Mouse (Mus musculus) NIH3T3 (cell line): ENCODE data around the gene Gpbp1.
A peak's percentile ranks its signal among the peaks of the same experiment; 100 is the strongest.

Experiments
- DNase-seq: peaks from one replicate; pipeline ENCODE4 v3.0.0-alpha.2; 2012; ENCODE audit warnings: low read depth

Gpbp1 gene

DNA sequence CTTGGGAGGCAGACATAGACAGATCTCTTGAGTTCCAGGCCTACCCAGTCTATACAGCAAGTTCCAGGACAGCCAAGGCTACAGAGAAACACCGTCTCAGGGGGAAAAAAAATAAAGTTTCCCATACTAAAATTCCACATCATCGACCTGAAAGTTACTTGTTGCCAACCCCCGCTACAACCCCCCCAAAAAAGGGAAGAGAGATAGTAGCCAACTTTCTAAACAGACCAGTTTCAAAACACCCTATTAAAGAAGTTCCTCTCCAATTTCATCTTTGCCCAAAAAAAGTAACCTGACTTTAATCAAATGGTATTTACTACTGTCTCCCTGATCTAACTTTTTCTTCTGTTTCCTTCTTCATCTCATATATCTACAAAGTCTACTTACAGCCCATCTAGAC lies 22.6 kb downstream of the Gpbp1 start:
- DNase-seq, result no peak

DNA sequence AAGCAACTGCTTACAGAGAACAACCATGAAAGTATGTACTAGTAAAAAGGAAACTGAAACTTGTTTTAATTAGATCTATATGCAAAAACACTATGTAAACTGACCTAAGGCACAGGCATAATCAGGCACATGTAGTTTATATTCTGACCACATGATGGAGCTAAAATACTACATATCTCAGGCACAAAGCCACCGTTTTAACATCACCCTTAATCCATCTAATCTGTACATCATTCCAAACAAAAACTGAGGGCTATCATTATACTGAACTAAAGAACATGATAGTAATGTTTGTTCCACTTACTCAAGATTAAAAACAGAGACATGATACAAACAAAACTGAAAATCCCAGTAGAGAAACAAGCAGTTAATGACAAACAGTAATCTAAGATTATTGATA lies 28.5 kb downstream of the Gpbp1 start:
- peak; percentile 72 for DNase-seq

- DNase-seq, result no peak
Observed at GRCm38 (mm10) chr13:111456790-111457189, 33.1 kb downstream of the Gpbp1 start.

- no peak for DNase-seq
Observed at GRCm38 (mm10) chr13:111444325-111444724, 45.6 kb downstream of the Gpbp1 start.

GRCm38 (mm10) chr13:111431174-111431573 lies 58.7 kb downstream of the Gpbp1 start:
- no peak for DNase-seq

- peak; percentile 38 for DNase-seq
Observed at GRCm38 (mm10) chr13:111421330-111421729, 68.6 kb downstream of the Gpbp1 start.

DNA sequence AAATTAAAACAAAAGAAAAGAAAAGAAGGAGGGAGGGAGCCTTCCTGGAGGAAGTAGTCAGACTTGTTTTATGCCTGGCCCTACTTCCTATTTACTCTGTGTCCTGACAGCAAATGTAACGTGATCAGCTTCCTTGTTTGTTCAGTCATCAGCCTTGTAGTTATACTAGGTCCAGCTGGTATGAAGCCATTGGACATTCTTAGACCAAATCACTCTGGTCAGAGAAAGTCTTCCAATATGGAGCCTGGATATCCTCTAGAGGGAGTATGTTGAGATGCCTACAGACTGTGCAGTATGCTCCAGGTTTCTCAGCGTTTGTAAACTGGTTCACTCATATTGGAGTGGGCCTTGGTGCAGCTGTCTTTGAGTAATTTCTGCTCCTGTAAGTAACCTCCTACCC lies 71.8 kb downstream of the Gpbp1 start:
- DNase-seq, result no peak

DNA sequence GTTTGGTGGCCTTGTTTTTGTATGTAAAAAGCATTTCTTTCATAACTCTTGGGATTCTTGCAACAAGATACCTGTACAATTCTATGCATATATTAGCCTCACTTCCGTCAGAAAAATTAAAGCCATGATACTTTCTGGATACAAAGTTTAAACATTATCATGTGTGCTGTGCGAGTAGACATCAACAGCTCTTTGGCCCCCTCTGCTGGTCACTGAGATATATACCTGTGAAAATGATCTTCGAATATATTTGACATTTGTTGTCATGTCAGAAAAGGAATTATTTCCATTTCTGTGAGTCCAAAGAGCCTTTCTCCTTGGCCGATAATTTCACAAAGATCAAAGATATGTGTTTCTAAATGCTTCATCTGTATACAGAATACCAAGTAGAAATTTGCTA lies 76.8 kb downstream of the Gpbp1 start:
- peak; percentile 79 for DNase-seq

- DNase-seq, result peak; percentile 66
Observed at GRCm38 (mm10) chr13:111410831-111411230, 79.1 kb downstream of the Gpbp1 start.

DNA sequence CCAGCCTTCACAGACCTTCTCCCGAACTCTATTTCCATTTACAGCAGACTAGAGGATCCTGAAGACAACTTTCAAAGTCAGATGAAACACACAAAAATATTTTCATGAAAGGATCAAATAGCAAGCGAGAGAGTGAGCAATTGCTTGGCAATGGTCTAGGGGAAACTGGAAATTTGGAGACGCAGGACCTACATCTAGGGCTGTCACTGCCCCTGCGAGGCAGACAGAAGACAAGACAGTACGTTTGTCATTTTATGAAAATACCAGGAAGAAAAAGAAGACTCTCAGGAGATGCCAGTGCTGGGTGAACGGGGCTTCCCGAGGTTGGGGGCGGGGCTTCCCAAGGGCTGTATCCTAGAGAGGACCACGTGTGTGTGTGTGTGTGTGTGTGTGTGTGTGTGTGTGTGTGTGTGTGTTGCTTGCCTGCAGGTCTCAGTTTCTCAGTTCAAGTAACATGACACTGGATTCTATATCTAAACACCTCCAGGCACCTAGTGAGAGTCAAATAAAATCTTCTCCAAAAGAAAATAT lies 83.0 kb downstream of the Gpbp1 start:
- DNase-seq, result peak; percentile 4

GRCm38 (mm10) chr13:111405956-111406355 lies 84.0 kb downstream of the Gpbp1 start:
- no peak for DNase-seq

DNA sequence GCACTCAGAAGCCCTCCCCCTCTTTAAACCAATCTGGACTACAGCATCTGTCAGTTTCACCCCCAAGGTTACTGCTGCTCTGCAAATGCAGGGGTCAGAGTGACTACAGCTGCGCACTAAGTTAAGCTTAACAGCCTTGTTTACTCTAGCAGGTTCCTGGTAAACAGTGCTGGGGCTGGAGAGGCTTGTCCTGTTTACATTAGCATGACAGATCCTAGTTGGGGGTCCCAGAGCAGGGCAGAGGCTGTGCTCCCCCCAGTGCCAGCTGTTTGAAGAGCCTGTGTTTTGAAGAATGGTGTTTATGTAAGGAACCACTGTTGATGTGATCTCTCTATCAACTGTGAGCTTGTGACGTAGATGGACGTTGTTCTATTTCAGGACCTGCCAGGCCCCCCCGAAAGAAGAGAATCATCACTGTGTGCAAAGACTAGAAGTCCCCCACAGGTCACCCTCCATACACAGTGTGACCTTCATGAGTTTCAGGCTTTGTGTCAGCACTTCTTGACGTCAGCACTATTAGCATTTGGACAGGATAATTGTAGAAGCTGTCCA lies 92.2 kb downstream of the Gpbp1 start:
- no peak for DNase-seq

- no peak for DNase-seq
Observed at GRCm38 (mm10) chr13:111397061-111397460, 92.8 kb downstream of the Gpbp1 start.

- no peak for DNase-seq
Observed at GRCm38 (mm10) chr13:111395528-111395927, 94.4 kb downstream of the Gpbp1 start.

- no peak for DNase-seq
Observed at GRCm38 (mm10) chr13:111394904-111395303, 95.0 kb downstream of the Gpbp1 start.

GRCm38 (mm10) chr13:111394341-111394740 lies 95.6 kb downstream of the Gpbp1 start:
- DNase-seq, result no peak

GRCm38 (mm10) chr13:111393426-111393825 lies 96.5 kb downstream of the Gpbp1 start:
- no peak for DNase-seq

- DNase-seq, result no peak
Observed at GRCm38 (mm10) chr13:111391426-111391825, 98.5 kb downstream of the Gpbp1 start.

- peak; percentile 44 for DNase-seq
Observed at GRCm38 (mm10) chr13:111391011-111391410, 98.9 kb downstream of the Gpbp1 start.

- no peak for DNase-seq
Observed at GRCm38 (mm10) chr13:111384011-111384985, 105.6 kb downstream of the Gpbp1 start.
